Mouse (Mus musculus): ENCODE measurements at regions not wholly inside any gene's neighbourhood (a gene's known extent, or its start where the extent isn't known, plus 50 kb on each side); places are given as distances from the start of the nearest gene placed in this dataset.

- no peak for TF ChIP-seq CTCF (IDR thresholded peaks at IDR 0.05; ENCODE audit: insufficient read depth, low read length)
- no peak for TF ChIP-seq POLR2A (IDR thresholded peaks at IDR 0.05; ENCODE audit: borderline replicate concordance, extremely low read depth, low read depth, low read length)
Observed at GRCm38 (mm10) chr7:73657283-73657682, 82.8 kb upstream of the Fam174b start.

All from lung, adult 2 months (tissue).